Mouse (Mus musculus) right cerebral cortex, adult 18-20 months (tissue): Measurements from ENCODE around the gene Rrnad1.
"Not testable (repeated sequence)": the region's sequence is repeated elsewhere in the genome, so short reads cannot be mapped to it uniquely, and the experiment has no call there.

Experiments
- DNase-seq: peaks from one replicate; pipeline ENCODE4 v3.0.0; 2022; ENCODE audit warnings: mixed read lengths

Gene Rrnad1

GRCm38 (mm10) chr3:87913891-87914290 is 16.6 kb downstream of the Rrnad1 start:
- no peak for DNase-seq

DNA sequence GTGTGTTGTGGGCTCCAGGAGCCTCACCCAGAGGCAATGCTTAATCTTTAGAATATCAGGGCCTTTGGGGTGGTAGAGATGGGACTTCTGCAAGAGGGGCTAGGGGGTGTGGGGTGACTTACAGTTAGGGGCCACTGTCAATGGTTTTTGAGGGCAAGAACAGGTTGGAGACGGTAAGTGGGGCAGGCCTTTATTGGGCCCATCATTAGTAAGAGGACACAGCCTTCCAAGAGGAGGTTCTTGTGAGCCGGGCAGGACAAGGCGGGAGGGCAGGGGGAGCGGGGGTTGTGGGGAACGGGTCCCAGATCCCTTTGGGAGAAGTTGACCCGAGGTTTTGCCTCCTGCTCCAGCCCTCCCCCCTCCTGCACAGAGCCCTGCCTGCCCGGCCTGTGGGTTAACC is 17.0 kb downstream of the Rrnad1 start:
- DNase-seq, result no peak

DNA sequence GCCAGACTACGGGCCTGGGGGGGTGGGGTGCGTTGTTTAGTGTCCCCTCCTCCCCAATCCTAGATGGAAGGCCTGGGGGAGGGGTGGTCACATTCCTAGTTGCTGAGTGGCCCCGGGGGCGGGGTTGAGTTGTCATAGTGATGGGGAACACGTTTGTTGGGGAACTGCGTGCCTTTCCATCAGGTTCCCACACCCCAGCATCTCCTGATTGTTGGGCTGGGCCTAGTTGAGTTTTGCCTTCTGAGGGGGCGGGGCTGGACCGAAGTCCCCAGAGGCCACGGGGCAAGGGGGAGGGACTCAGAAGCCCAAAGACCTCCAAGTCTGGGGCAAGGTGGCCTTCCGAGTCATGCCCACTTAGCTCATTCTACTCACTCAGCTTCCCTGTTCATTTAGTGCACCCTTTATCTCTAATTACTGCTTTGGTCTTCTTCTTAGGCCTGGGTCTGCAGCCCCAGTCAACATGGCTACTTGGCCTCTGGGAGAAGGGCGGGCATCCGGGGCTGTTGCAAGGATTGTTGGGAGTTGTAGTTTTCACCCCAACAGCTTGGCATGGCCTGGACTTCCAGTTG is 19.9 kb downstream of the Rrnad1 start:
- peak; percentile 40 for DNase-seq

DNA sequence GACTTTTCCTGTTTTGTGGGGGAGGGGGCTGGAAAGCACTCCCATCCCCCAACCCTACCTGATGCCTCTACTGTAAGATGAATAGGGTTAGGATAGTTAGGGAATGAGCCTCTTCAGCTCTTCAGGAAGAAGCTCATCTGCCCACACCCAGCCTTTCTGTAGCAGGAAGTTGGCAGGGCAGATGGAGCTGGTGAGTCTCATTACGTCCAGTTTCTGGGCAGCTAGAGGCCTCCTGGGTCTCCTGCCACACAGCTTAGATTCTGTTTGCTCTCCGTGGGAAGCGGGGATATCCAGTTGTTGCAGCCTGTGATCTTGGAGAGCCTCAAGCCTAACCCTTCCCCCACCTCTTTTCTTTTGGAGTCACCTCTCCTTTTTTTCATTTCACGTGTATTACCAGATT is 20.6 kb downstream of the Rrnad1 start:
- no peak for DNase-seq

GRCm38 (mm10) chr3:87909381-87909780 is 21.1 kb downstream of the Rrnad1 start:
- no peak for DNase-seq

DNA sequence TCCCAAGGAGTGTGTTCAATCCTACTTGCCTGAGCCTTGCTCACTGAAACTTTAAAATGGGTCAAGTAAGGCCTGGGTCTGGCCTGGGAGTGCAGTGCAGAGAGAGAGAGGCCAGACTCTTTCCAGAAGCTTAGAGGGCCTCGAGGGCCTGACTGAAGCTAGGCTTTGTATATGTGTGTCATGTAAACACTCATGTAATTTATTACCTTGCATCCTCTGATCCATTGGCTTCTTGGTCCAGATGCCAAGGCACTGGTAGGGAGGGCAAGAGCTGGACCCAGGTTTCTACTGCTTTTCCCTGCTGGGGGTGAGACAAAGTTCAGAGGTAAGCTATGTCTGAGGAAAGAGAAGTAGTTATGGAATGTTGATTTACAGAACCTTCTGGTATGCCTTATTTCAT is 22.6 kb downstream of the Rrnad1 start:
- no peak for DNase-seq

DNA sequence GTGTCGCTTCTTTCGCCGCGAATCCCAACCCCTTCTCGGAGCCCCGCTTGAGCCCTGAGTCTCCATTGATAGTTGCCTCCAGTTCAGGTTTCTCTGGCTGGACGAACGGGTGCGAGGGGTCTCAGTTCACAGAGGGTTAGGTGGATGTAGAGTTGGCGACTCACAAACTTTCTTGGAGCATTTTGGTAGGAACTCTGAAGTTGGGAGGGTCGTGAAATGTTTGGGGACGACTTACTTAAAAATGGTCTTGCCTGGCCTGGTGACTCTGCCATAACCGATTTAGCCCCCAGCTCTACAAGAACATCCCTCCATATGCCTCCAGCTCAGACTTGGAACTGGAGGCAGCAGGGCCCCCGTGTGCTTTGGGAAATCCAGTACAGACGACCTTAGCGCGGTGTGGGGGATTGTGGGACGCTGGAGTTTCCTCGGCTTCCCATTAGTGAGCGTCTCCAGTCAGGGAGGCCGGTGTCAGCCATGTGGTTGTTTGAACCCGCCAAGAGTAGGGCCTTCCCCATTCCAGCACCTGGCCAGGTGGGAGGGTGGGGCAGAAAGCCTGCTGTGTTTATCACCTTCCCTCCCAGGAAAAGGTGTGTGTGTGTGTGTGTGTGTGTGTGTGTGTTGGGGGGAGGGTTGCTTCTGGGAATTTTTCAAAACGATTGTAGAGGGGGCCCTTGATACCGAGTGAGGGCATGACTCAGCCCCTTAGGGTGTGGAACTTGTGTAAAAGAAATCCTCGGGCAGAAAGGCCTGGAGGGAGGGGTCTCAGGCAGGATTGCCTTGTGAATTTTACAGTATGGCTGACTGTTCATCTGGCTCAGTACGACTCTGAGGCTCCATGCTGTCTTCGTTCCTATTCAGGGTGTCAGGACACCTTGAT is 23.3 kb downstream of the Rrnad1 start:
- DNase-seq, result peak; percentile 36

- peak; percentile 53 for DNase-seq
Observed at GRCm38 (mm10) chr3:87906601-87906980, 23.9 kb downstream of the Rrnad1 start.

DNA sequence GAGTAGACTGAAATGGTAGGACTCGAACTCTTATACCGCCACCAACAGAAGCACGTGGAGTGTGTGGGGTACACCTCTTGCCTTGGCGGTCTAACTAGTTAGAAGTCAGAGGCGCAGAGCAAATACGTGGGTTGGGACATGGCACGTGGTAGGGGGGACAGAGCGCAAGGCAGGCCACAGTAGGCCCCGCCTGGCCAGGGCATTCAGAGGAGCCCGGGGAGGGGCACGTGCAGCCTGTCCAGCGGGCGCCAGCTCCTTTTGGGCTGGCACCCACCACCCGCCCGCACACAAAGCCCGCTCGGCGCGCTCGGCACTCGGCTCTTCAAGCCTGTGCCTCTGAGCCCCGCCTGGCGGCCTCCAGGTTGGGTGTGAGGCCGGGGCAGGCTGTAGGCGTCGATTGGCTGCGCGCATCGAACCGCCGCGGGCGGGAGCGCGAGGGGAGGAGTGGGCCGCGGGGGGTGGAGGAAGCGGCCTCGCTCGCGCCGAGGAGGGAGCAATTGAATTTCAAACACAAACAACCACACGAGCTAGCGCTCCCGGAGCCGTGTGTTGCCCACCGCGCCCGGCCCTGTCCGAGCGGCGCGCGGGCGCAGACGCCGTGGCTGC is 24.5 kb downstream of the Rrnad1 start, which contains the start of gene Hdgf:
TSS of gene Hdgf (plus strand) at position 442 of the 606 bp plus-strand sequence.
- DNase-seq, result peak; percentile 95

GRCm38 (mm10) chr3:87903821-87904220 is 26.7 kb downstream of the Rrnad1 start:
- DNase-seq, result no peak

GRCm38 (mm10) chr3:87901959-87902358 is 28.6 kb downstream of the Rrnad1 start:
- DNase-seq, result not testable (repeated sequence)

- DNase-seq, result no peak
Observed at GRCm38 (mm10) chr3:87901036-87901624, 29.4 kb downstream of the Rrnad1 start.

- no peak for DNase-seq
Observed at GRCm38 (mm10) chr3:87899776-87900175, 30.7 kb downstream of the Rrnad1 start.

DNA sequence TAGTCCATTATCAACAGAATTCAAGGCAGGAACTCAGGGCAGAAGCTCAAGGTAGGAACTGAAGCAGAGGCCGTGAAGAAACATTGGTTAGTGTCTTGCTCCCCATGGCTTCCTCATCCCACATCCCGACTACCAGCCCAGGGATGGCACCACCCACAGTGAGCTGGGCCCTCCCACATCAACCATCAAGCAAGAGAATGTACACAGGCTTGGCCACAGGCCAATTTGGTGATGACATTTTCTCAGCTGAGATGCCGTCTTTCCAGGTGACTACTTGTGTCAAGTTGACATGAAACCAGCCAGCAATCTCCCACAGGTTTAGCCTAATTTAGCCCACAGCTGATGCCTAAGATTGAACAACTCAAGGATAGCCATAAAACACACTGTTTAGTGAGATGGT is 31.3 kb downstream of the Rrnad1 start:
- DNase-seq, result no peak

- DNase-seq, result no peak
Observed at GRCm38 (mm10) chr3:87893367-87893905, 37.1 kb downstream of the Rrnad1 start.

GRCm38 (mm10) chr3:87891481-87891880 is 39.0 kb downstream of the Rrnad1 start:
- no peak for DNase-seq

GRCm38 (mm10) chr3:87887400-87887799 is 43.1 kb downstream of the Rrnad1 start:
- DNase-seq, result not testable (repeated sequence)

GRCm38 (mm10) chr3:87886416-87886815 is 44.1 kb downstream of the Rrnad1 start:
- DNase-seq, result no peak

- no peak for DNase-seq
Observed at GRCm38 (mm10) chr3:87886004-87886365, 44.5 kb downstream of the Rrnad1 start.

- peak; percentile 98 for DNase-seq
Observed at GRCm38 (mm10) chr3:87885281-87886003, 45.1 kb downstream of the Rrnad1 start, which contains the start of gene Prcc. Gene Prcc, minus strand, starts transcription at chr3:87885608.

- DNase-seq, result peak; percentile 39
Observed at GRCm38 (mm10) chr3:87884708-87885251, 45.7 kb downstream of the Rrnad1 start.

- no peak for DNase-seq
Observed at GRCm38 (mm10) chr3:87884291-87884690, 46.2 kb downstream of the Rrnad1 start.
